ENCODE assay signal across 12 mouse cellular contexts in the genomic region with DNA sequence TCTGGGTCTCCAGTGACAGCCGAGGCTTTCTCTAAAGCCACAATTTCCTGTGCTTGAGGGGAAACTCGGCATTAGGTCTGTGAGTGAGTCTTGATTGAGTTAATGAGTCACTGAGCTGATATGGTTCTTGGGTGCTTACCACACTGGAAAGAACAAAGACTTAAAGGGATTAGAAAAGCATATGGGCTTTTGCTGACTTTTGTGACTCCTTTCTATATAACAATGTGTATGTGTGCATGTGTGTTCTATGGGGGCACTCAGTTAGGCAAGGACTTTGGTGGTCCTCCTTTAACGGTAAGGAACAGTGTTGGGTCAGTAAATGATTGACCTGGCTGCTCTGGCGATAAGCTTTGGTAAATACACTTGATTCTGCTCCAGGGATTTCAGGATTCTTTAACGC. TPM values are rescaled to one million over a fixed set of nuclear protein-coding genes. Genes with fewer than 3 reads are reported as not detected.
DNase-seq lines count a peak whose midpoint lies in the region; ATAC-seq and TF ChIP-seq lines count a peak whose summit lies in the region.
"Had no signal": no experiment of that assay in that cellular context is flagged by ENCODE, and none has a peak within 500 bp of the region (broad histone marks: within the 10 kb centered on the region; RNA-seq: fewer than 3 reads in every experiment).

No protein-coding gene starts in this region.

- POLR2A ChIA-PET in Patski (lab: Charles Lee) = interaction anchor here (1.4 to 1.6 kb wide), 2 partner anchors 108 to 109 kb away, joined by 4 to 6 read pairs; no protein-coding TSS in a partner anchor

- CTCF ChIA-PET in Patski (lab: Charles Lee) = interaction anchor here (1.1 to 4.5 kb wide), 7 partner anchors 14 to 142 kb away, joined by 3 to 22 read pairs (median 3); no protein-coding TSS in a partner anchor

- peak overlapping the region; percentile 46 for H3K4me2 ChIP-seq in kidney, embryonic 16.5 days (replicated peaks; ENCODE audit: low read depth, low read length)
- H3K4me2 ChIP-seq in hindbrain, postnatal 0 days (ENCODE audit: low read depth, low read length) = no peak overlapping the region
- H3K4me2 ChIP-seq: heart, embryonic 15.5 days had no signal

- 34% methylated on average over 5 of the region's 5 CpGs for WGBS in kidney, embryonic 16.5 days
- WGBS in hindbrain, postnatal 0 days = 57% methylated on average over 5 of the region's 5 CpGs

- no peaks in the 10 kb centered on the region for H3K9me3 ChIP-seq in kidney, embryonic 16.5 days (ENCODE audit: low read length)
- no peaks in the 10 kb centered on the region for H3K9me3 ChIP-seq in hindbrain, postnatal 0 days (ENCODE audit: low read length)
- H3K9me3 ChIP-seq: heart, embryonic 15.5 days had no signal

- 0 out of 2 replicates have a peak, but pooled peaks cover 2% of the 10 kb centered on the region for H3K36me3 ChIP-seq in kidney, embryonic 16.5 days (ENCODE audit: insufficient read depth, low read length)
- H3K36me3 ChIP-seq in hindbrain, postnatal 0 days (ENCODE audit: insufficient read depth, low read length) = no peaks in the 10 kb centered on the region
- H3K36me3 ChIP-seq: heart, embryonic 15.5 days had no signal

- no peak for DNase-seq in Patski (ENCODE audit: low read depth, low spot score)
- DNase-seq in hindbrain, postnatal 0 days (ENCODE audit: low spot score) = no peak
- DNase-seq in layer of hippocampus, adult 9-11 months = no peak
- DNase-seq in adrenal gland, adult 18-20 months (ENCODE audit: low spot score in 2 of 2) = no peak
- DNase-seq: cerebellum, adult 9-11 months; midbrain, embryonic 14.5 days; thymus, postnatal 25 days had no signal

- no peak for TF ChIP-seq CTCF in Patski (IDR thresholded peaks at IDR 0.05)
- no peak for TF ChIP-seq CTCF in hindbrain, postnatal 0 days (IDR thresholded peaks at IDR 0.05; ENCODE audit: low read depth)

- no peak overlapping the region for H3K9ac ChIP-seq in kidney, embryonic 16.5 days (replicated peaks; ENCODE audit: low read length)
- no peak overlapping the region for H3K9ac ChIP-seq in hindbrain, postnatal 0 days (replicated peaks; ENCODE audit: low read length)
- H3K9ac ChIP-seq: heart, embryonic 15.5 days had no signal

- H3K4me3 ChIP-seq in kidney, embryonic 16.5 days (ENCODE audit: low read length) = peak overlapping the region; percentile 33
- H3K4me3 ChIP-seq in hindbrain, postnatal 0 days (ENCODE audit: low read length) = no peak overlapping the region
- H3K4me3 ChIP-seq: heart, embryonic 15.5 days had no signal

- no peaks in the 10 kb centered on the region for H3K27me3 ChIP-seq in Patski
- no peaks in the 10 kb centered on the region for H3K27me3 ChIP-seq in kidney, embryonic 16.5 days (ENCODE audit: insufficient read depth, low read length)
- H3K27me3 ChIP-seq in hindbrain, postnatal 0 days (ENCODE audit: insufficient read depth, low read length) = no peaks in the 10 kb centered on the region
- H3K27me3 ChIP-seq: heart, embryonic 15.5 days had no signal

- H3K27ac ChIP-seq in kidney, embryonic 16.5 days (ENCODE audit: low read length) = peak overlapping the region; percentile 96
- no peak overlapping the region for H3K27ac ChIP-seq in hindbrain, postnatal 0 days
- H3K27ac ChIP-seq: heart, embryonic 15.5 days had no signal

- H3K4me1 ChIP-seq in kidney, embryonic 16.5 days (ENCODE audit: insufficient read depth, low read length) = 0 out of 2 replicates have a peak, but pooled peaks cover 6% of the 10 kb centered on the region
- no peaks in the 10 kb centered on the region for H3K4me1 ChIP-seq in hindbrain, postnatal 0 days (ENCODE audit: insufficient read depth, low read length)
- H3K4me1 ChIP-seq: heart, embryonic 15.5 days had no signal

- in situ Hi-C loops in Patski (cut with MboI; ENCODE audit: low pct_unique_long_range_greater_than_20kb) = no loop called here

- ATAC-seq in Patski = peak; percentile 94
- ATAC-seq in hematopoietic stem cell, adult 5-6 weeks (replicated peaks in 1 of 2; ENCODE audit: insufficient read depth in 1 of 2, low FRiP score in 2 of 2, low TSS enrichment in 1 of 2, low read depth in 1 of 2, poor library complexity in 2 of 2, severe bottlenecking in 2 of 2) = peak; percentile 88 to 89
- peak; percentile 90 for ATAC-seq in kidney, embryonic 16.5 days (ENCODE audit: low FRiP score, low TSS enrichment)
- ATAC-seq in megakaryocyte progenitor cell, adult 5-6 weeks (replicated peaks; ENCODE audit: poor library complexity) = peak; percentile 76
- ATAC-seq in erythroblast, adult 5-6 weeks (replicated peaks; ENCODE audit: low FRiP score, poor library complexity, severe bottlenecking) = no peak
- no peak for ATAC-seq in hindbrain, postnatal 0 days

RNA-seq across cellular contexts. Expression of a gene that starts 0.9 kb away (rescaled TPM):
- 200 TPM for polyA plus RNA-seq in Patski (2021)
- 3.8 and 4.3 TPM in 2 replicates for total RNA-seq in hematopoietic stem cell, adult 5-6 weeks (2017)
- 89.6 and 90.1 TPM in 2 replicates for polyA plus RNA-seq in kidney, embryonic 16.5 days (2015; fragmentation: Nextera tagmentation; extraction: Ambion mirVana)
- total RNA-seq in megakaryocyte progenitor cell, adult 5-6 weeks (2015) = 1.1 and 1.8 TPM in 2 replicates
- total RNA-seq in megakaryocyte progenitor cell, adult 5-6 weeks (2017) = 1.2 and 1.7 TPM in 2 replicates
- 1.3 TPM in 1 of 2 replicates, not detected in the other for total RNA-seq in erythroblast, adult 5-6 weeks (2015; ENCODE audit: low replicate concordance)
- 0.26 TPM in 1 of 2 replicates, not detected in the other for total RNA-seq in erythroblast, adult 5-6 weeks (2017; ENCODE audit: low replicate concordance)
- total RNA-seq in hindbrain, postnatal 0 days (2014; rRNA removed) = 3.3 and 4.5 TPM in 2 replicates
- polyA plus RNA-seq in hindbrain, postnatal 0 days (2015; fragmentation: Nextera tagmentation; extraction: Ambion mirVana) = 6.2 and 7.2 TPM in 2 replicates
- total RNA-seq in adrenal gland, adult 18-20 months (2021) = 10 to 100 TPM; 13.8 to 27.4 TPM

RNA-seq across cellular contexts. Expression of a gene that starts 57.5 kb away (rescaled TPM):
- polyA plus RNA-seq in Patski (2021) = 8.2 TPM
- 4.5 and 7.4 TPM in 2 replicates for total RNA-seq in hematopoietic stem cell, adult 5-6 weeks (2017)
- polyA plus RNA-seq in kidney, embryonic 16.5 days (2015; fragmentation: Nextera tagmentation; extraction: Ambion mirVana) = 1.4 and 1.5 TPM in 2 replicates
- total RNA-seq in megakaryocyte progenitor cell, adult 5-6 weeks (2015) = 2.9 and 4.0 TPM in 2 replicates
- total RNA-seq in megakaryocyte progenitor cell, adult 5-6 weeks (2017) = 4.3 and 5.9 TPM in 2 replicates
- total RNA-seq in erythroblast, adult 5-6 weeks (2015; ENCODE audit: low replicate concordance) = 0.77 and 0.84 TPM in 2 replicates
- total RNA-seq in erythroblast, adult 5-6 weeks (2017; ENCODE audit: low replicate concordance) = 0.26 and 0.42 TPM in 2 replicates
- 37.2 and 38.3 TPM in 2 replicates for total RNA-seq in hindbrain, postnatal 0 days (2014; rRNA removed)
- 12.2 and 12.7 TPM in 2 replicates for polyA plus RNA-seq in hindbrain, postnatal 0 days (2015; fragmentation: Nextera tagmentation; extraction: Ambion mirVana)
- under 1 TPM; 0.51 to 0.53 TPM for total RNA-seq in adrenal gland, adult 18-20 months (2021)

Comparison
In these comparisons a context has a peak if more than half of its experiments do, and no peak if none do; other contexts are left out.
1. ATAC-seq: peak in Patski (single experiment), hematopoietic stem cell, adult 5-6 weeks (2 of 2), kidney, embryonic 16.5 days (single experiment) and megakaryocyte progenitor cell, adult 5-6 weeks (single experiment); none in erythroblast, adult 5-6 weeks (single experiment) and hindbrain, postnatal 0 days (single experiment).